Mouse (Mus musculus) cortical plate, adult 2 months (tissue): ENCODE measurements at regions not wholly inside any gene's neighbourhood (a gene's known extent, or its start where the extent isn't known, plus 50 kb on each side); places are given as distances from the start of the nearest gene placed in this dataset.

Experiments
- CTCF ChIP-seq: fragments of 200-500 bp; IDR thresholded peaks from 2 replicates; pipeline ENCODE4 v1.5.1; 2011; ENCODE audit warnings: mild to moderate bottlenecking, control low read depth, low read length; ENCODE audit not compliant: insufficient read depth; ENCODE audit errors: extremely low read depth
- POLR2A ChIP-seq: fragments of 200-500 bp; IDR thresholded peaks from 2 replicates; pipeline ENCODE4 v1.6.1; 2011; ENCODE audit warnings: mild to moderate bottlenecking, low read length, control low read depth; ENCODE audit not compliant: insufficient read depth; ENCODE audit errors: extremely low read depth

GRCm38 (mm10) chr2:51267662-51268061 is 118.8 kb upstream of the Rnd3 start:
- TF ChIP-seq POLR2A (no peak), CTCF (no peak)
